Mouse (Mus musculus): ENCODE measurements at regions not wholly inside any gene's neighbourhood (a gene's known extent, or its start where the extent isn't known, plus 50 kb on each side); places are given as distances from the start of the nearest gene placed in this dataset.

GRCm38 (mm10) chr7:134497870-134498269, 112.4 kb upstream of the D7Ertd443e start:
- TF ChIP-seq CTCF (conservative IDR thresholded peaks at IDR 0.05; ENCODE audit: insufficient read depth, insufficient read length, low read depth, low read length) (no peak), POLR2A (IDR thresholded peaks at IDR 0.05; ENCODE audit: low read depth, low read length) (no peak)
